Mouse (Mus musculus) heart, adult 11 months (tissue): ENCODE measurements around the gene Hoxb4.
A peak's percentile ranks its signal among the peaks of the same experiment; 100 is the strongest.

ENCODE experiments used
- DNase-seq: peaks from one replicate; pipeline ENCODE4 v3.0.0; 2022

The Hoxb4 gene

GRCm38 (mm10) chr11:96300354-96301063, 17.6 kb upstream of the Hoxb4 start:
- DNase-seq = no peak

- no peak for DNase-seq
These were observed 17.0 kb upstream of the Hoxb4 start for GRCm38 (mm10) chr11:96301064-96301431.

GRCm38 (mm10) chr11:96301837-96302236, 16.2 kb upstream of the Hoxb4 start:
- peak; percentile 93 for DNase-seq

- no peak for DNase-seq
These were observed 15.5 kb upstream of the Hoxb4 start for GRCm38 (mm10) chr11:96302381-96303150.

- DNase-seq = peak; percentile 92
These were observed 14.6 kb upstream of the Hoxb4 start, which contains the start of gene Hoxb5 for GRCm38 (mm10) chr11:96303151-96304099. Hoxb5 (plus strand) TSS chr11:96303336.

GRCm38 (mm10) chr11:96304381-96305195, 13.5 kb upstream of the Hoxb4 start:
- no peak for DNase-seq

GRCm38 (mm10) chr11:96305505-96306182, 12.4 kb upstream of the Hoxb4 start:
- no peak for DNase-seq

GRCm38 (mm10) chr11:96306183-96306907, 11.7 kb upstream of the Hoxb4 start:
- no peak for DNase-seq

GRCm38 (mm10) chr11:96306908-96307269, 11.2 kb upstream of the Hoxb4 start:
- DNase-seq = no peak

- DNase-seq = no peak
These were observed 9.3 kb upstream of the Hoxb4 start for GRCm38 (mm10) chr11:96308763-96309162.

- DNase-seq = no peak
These were observed 8.8 kb upstream of the Hoxb4 start for GRCm38 (mm10) chr11:96309288-96309687.

- no peak for DNase-seq
These were observed 7.7 kb upstream of the Hoxb4 start for GRCm38 (mm10) chr11:96310183-96310938.

GRCm38 (mm10) chr11:96311097-96311496, 7.0 kb upstream of the Hoxb4 start:
- no peak for DNase-seq

- DNase-seq = peak; percentile 95
These were observed 6.3 kb upstream of the Hoxb4 start for GRCm38 (mm10) chr11:96311520-96312417.

GRCm38 (mm10) chr11:96313134-96313533, 4.9 kb upstream of the Hoxb4 start:
- no peak for DNase-seq

GRCm38 (mm10) chr11:96313806-96314428, 4.2 kb upstream of the Hoxb4 start:
- DNase-seq = no peak

GRCm38 (mm10) chr11:96314671-96315343, 3.3 kb upstream of the Hoxb4 start:
- peak; percentile 89 for DNase-seq

- no peak for DNase-seq
These were observed 2.8 kb upstream of the Hoxb4 start for GRCm38 (mm10) chr11:96315344-96315681.
